9 mouse cellular contexts compared by ENCODE assay signal in the genomic region with DNA sequence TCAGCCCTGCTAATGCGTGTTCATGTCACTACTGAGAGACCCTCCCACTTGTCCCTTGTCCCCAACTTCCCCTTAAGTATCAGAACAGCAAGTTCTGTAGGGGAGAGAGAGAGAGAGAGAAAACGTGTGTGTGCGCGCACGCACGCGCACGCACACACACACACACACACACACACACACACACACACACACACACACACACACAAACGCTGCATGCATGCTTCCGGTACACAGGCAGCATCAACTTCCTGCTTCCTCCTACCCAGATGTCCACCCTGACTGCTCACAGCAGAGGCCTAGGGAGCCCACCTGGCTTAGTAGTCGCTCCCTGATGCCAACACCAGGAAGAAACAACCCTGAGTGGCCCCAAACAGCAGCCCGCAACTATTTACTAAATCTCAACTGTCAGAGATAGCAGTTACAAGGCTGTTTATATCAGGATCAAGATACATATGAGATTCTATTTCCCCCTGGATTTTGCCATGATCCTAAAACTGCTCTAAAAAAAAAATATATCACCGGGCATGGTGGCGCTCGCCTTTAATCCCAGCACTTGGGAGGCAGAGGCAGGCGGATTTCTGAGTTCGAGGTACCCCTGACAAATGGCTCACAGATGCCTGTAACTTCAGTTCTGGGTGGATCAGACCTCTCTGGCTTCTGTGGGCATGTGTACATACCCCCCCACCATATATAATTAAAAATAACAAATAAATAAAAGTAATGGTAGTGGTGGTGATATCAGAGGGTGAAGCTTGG. TPM values are rescaled to one million over a fixed set of nuclear protein-coding genes. Genes with fewer than 3 reads are reported as not detected.
DNase-seq lines count a peak whose midpoint lies in the region; ATAC-seq and TF ChIP-seq lines count a peak whose summit lies in the region.
"Had no signal": no experiment of that assay in that cellular context is flagged by ENCODE, and none has a peak within 500 bp of the region (broad histone marks: within the 10 kb centered on the region; RNA-seq: fewer than 3 reads in every experiment).

No protein-coding gene starts in this region.

- ATAC-seq in intestine, postnatal 0 days: no peak
- ATAC-seq in intestine, embryonic 15.5 days: no peak
- ATAC-seq in activated CD4-positive, CD25-positive, alpha-beta regulatory T cell, adult 4 months: peak; percentile 15
- ATAC-seq in liver, embryonic 12.5 days: no peak

- DNase-seq in splenic B cell, adult 2 months (ENCODE audit: low read depth, low spot score): peak; percentile 72
- DNase-seq in ovary, adult 18-20 months (ENCODE audit: low spot score): no peak
- no peak for DNase-seq in layer of hippocampus, postnatal 25 days (ENCODE audit: extremely low spot score in 1 of 2, low spot score in 1 of 2)
- no peak for DNase-seq in left cerebral cortex, adult 11 months (ENCODE audit: low spot score)

- no peak overlapping the region for H3K9ac ChIP-seq in intestine, postnatal 0 days (ENCODE audit: low read depth, low read length)
- no peak overlapping the region for H3K9ac ChIP-seq in intestine, embryonic 15.5 days
- no peak overlapping the region for H3K9ac ChIP-seq in liver, embryonic 12.5 days
- H3K9ac ChIP-seq: hindbrain, embryonic 14.5 days had no signal

- H3K36me3 ChIP-seq in intestine, postnatal 0 days (ENCODE audit: control insufficient read depth, insufficient read depth): peaks cover 27% of the 10 kb centered on the region
- H3K36me3 ChIP-seq in intestine, embryonic 15.5 days: peaks cover 21% of the 10 kb centered on the region
- H3K36me3 ChIP-seq in liver, embryonic 12.5 days: peaks cover 24% of the 10 kb centered on the region
- H3K36me3 ChIP-seq in splenic B cell, adult 2 months (ENCODE audit: control insufficient read depth, insufficient read depth, low read length, poor library complexity, severe bottlenecking): peaks cover 8% of the 10 kb centered on the region; the same call in 1 of the 2 replicates

- H3K4me2 ChIP-seq in intestine, postnatal 0 days (replicated peaks; ENCODE audit: low read depth): peak overlapping the region; percentile 24; the same call in 1 of the 2 replicates
- no peak overlapping the region for H3K4me2 ChIP-seq in intestine, embryonic 15.5 days (replicated peaks)
- H3K4me2 ChIP-seq in liver, embryonic 12.5 days: peak overlapping the region; percentile 10; the same call in 1 of the 2 replicates
- H3K4me2 ChIP-seq: hindbrain, embryonic 14.5 days had no signal

- H3K27ac ChIP-seq in intestine, postnatal 0 days (ENCODE audit: low read depth, low read length): no peak overlapping the region
- no peak overlapping the region for H3K27ac ChIP-seq in intestine, embryonic 15.5 days
- 0 out of 2 replicates have a peak overlapping the region, but pooled peaks have one; percentile 32 for H3K27ac ChIP-seq in liver, embryonic 12.5 days
- H3K27ac ChIP-seq: hindbrain, embryonic 14.5 days had no signal

- no peaks in the 10 kb centered on the region for H3K4me1 ChIP-seq in intestine, postnatal 0 days (replicated peaks; ENCODE audit: control insufficient read depth, insufficient read depth, low read length)
- peaks cover 41% of the 10 kb centered on the region for H3K4me1 ChIP-seq in intestine, embryonic 15.5 days (replicated peaks)
- H3K4me1 ChIP-seq in liver, embryonic 12.5 days: peaks cover 71% of the 10 kb centered on the region

- H3K9me3 ChIP-seq in intestine, postnatal 0 days (ENCODE audit: control insufficient read depth): no peaks in the 10 kb centered on the region
- no peaks in the 10 kb centered on the region for H3K9me3 ChIP-seq in intestine, embryonic 15.5 days
- no peaks in the 10 kb centered on the region for H3K9me3 ChIP-seq in liver, embryonic 12.5 days (replicated peaks)

- 64% methylated on average over 17 of the region's 17 CpGs for WGBS in intestine, postnatal 0 days
- WGBS in intestine, embryonic 15.5 days: 85% methylated on average over 17 of the region's 17 CpGs
- WGBS in liver, embryonic 12.5 days (ENCODE audit: insufficient replicate concordance): 58% methylated on average over 16 of the region's 17 CpGs

- H3K27me3 ChIP-seq in intestine, postnatal 0 days (replicated peaks; ENCODE audit: control insufficient read depth, insufficient read depth, low read length): no peaks in the 10 kb centered on the region
- H3K27me3 ChIP-seq in intestine, embryonic 15.5 days (replicated peaks): no peaks in the 10 kb centered on the region
- no peaks in the 10 kb centered on the region for H3K27me3 ChIP-seq in liver, embryonic 12.5 days (replicated peaks)
- no peaks in the 10 kb centered on the region for H3K27me3 ChIP-seq in splenic B cell, adult 2 months (ENCODE audit: control insufficient read depth, insufficient read depth, low read length, poor library complexity, severe bottlenecking)

- no peak for TF ChIP-seq CTCF in intestine, postnatal 0 days (IDR thresholded peaks at IDR 0.05; ENCODE audit: low read depth)

- no peak overlapping the region for H3K4me3 ChIP-seq in intestine, postnatal 0 days (ENCODE audit: low read depth, low read length)
- no peak overlapping the region for H3K4me3 ChIP-seq in intestine, embryonic 15.5 days (replicated peaks)
- H3K4me3 ChIP-seq in liver, embryonic 12.5 days: no peak overlapping the region

RNA-seq across cellular contexts. Expression of gene Pkn1, which starts 3.5 kb away (rescaled TPM):
- polyA plus RNA-seq in intestine, postnatal 0 days (2015; fragmentation: Nextera tagmentation; extraction: Ambion mirVana): 37.0 and 40.2 TPM in 2 replicates
- 34.4 and 35.2 TPM in 2 replicates for polyA plus RNA-seq in intestine, embryonic 15.5 days (2015; fragmentation: Nextera tagmentation; extraction: Ambion mirVana)
- 10 to 100 TPM; 13.7 to 26.9 TPM for polyA plus RNA-seq in activated CD4-positive, CD25-positive, alpha-beta regulatory T cell, adult 4 months (2017; shearing (Covaris generic))
- 17.5 and 19.5 TPM in 2 replicates for polyA plus RNA-seq in liver, embryonic 12.5 days (2016; fragmentation: Nextera tagmentation; extraction: Ambion mirVana)
- 10 to 100 TPM; 42.2 to 57.6 TPM for total RNA-seq in layer of hippocampus, postnatal 25 days (2021)

RNA-seq across cellular contexts. Expression of gene Ddx39, which starts 19.4 kb away (rescaled TPM):
- polyA plus RNA-seq in intestine, postnatal 0 days (2015; fragmentation: Nextera tagmentation; extraction: Ambion mirVana): 69.8 and 75.5 TPM in 2 replicates
- 215 and 226 TPM in 2 replicates for polyA plus RNA-seq in intestine, embryonic 15.5 days (2015; fragmentation: Nextera tagmentation; extraction: Ambion mirVana)
- 100 to 1,000 TPM; 164 to 195 TPM for polyA plus RNA-seq in activated CD4-positive, CD25-positive, alpha-beta regulatory T cell, adult 4 months (2017; shearing (Covaris generic))
- 270 and 299 TPM in 2 replicates for polyA plus RNA-seq in liver, embryonic 12.5 days (2016; fragmentation: Nextera tagmentation; extraction: Ambion mirVana)
- 10 to 100 TPM; 14.4 to 17.2 TPM for total RNA-seq in layer of hippocampus, postnatal 25 days (2021)

RNA-seq across cellular contexts. Expression of gene Ptger1, which starts 29.1 kb away (rescaled TPM):
- 1.1 and 1.2 TPM in 2 replicates for polyA plus RNA-seq in intestine, postnatal 0 days (2015; fragmentation: Nextera tagmentation; extraction: Ambion mirVana)
- polyA plus RNA-seq in intestine, embryonic 15.5 days (2015; fragmentation: Nextera tagmentation; extraction: Ambion mirVana): 1.2 and 1.6 TPM in 2 replicates
- 1 to 10 TPM in 1 of 2 experiments, under 1 TPM in 1; 0.93 to 1.1 TPM for polyA plus RNA-seq in activated CD4-positive, CD25-positive, alpha-beta regulatory T cell, adult 4 months (2017; shearing (Covaris generic))
- 0.25 and 0.41 TPM in 2 replicates for polyA plus RNA-seq in liver, embryonic 12.5 days (2016; fragmentation: Nextera tagmentation; extraction: Ambion mirVana)
- 1 to 10 TPM; 1.3 to 1.6 TPM for total RNA-seq in layer of hippocampus, postnatal 25 days (2021)

RNA-seq across cellular contexts. Expression of gene Gipc1, which starts 43.1 kb away (rescaled TPM):
- polyA plus RNA-seq in intestine, postnatal 0 days (2015; fragmentation: Nextera tagmentation; extraction: Ambion mirVana): 76.1 and 79.3 TPM in 2 replicates
- 163 and 166 TPM in 2 replicates for polyA plus RNA-seq in intestine, embryonic 15.5 days (2015; fragmentation: Nextera tagmentation; extraction: Ambion mirVana)
- 10 to 100 TPM; 21.5 to 26.8 TPM for polyA plus RNA-seq in activated CD4-positive, CD25-positive, alpha-beta regulatory T cell, adult 4 months (2017; shearing (Covaris generic))
- 80.0 and 80.4 TPM in 2 replicates for polyA plus RNA-seq in liver, embryonic 12.5 days (2016; fragmentation: Nextera tagmentation; extraction: Ambion mirVana)
- total RNA-seq in layer of hippocampus, postnatal 25 days (2021): 10 to 100 TPM; 67.7 to 69.2 TPM

RNA-seq across cellular contexts. Expression of gene Adgre5, which starts 45.6 kb away (rescaled TPM):
- 17.2 and 17.6 TPM in 2 replicates for polyA plus RNA-seq in intestine, postnatal 0 days (2015; fragmentation: Nextera tagmentation; extraction: Ambion mirVana)
- polyA plus RNA-seq in intestine, embryonic 15.5 days (2015; fragmentation: Nextera tagmentation; extraction: Ambion mirVana): 32.3 and 35.4 TPM in 2 replicates
- 100 to 1,000 TPM; 167 to 170 TPM for polyA plus RNA-seq in activated CD4-positive, CD25-positive, alpha-beta regulatory T cell, adult 4 months (2017; shearing (Covaris generic))
- 11.5 and 12.5 TPM in 2 replicates for polyA plus RNA-seq in liver, embryonic 12.5 days (2016; fragmentation: Nextera tagmentation; extraction: Ambion mirVana)
- 10 to 100 TPM in 1 of 2 experiments, 1 to 10 TPM in 1; 7.4 to 11.0 TPM for total RNA-seq in layer of hippocampus, postnatal 25 days (2021)
